Mouse (Mus musculus) hindbrain, embryonic 16.5 days (tissue): ENCODE data around the gene Ddx24. TPM values are rescaled to one million over a fixed set of nuclear protein-coding genes. Genes with fewer than 3 reads are reported as not detected.

ENCODE experiments used
- ATAC-seq: fragments of 200-750 bp; cut with Nextera tagmentation; 2 replicates; pipeline ENCODE4 v1.8.0; 2017; ENCODE audit warnings: moderate TSS enrichment, moderate library complexity
- H3K27ac ChIP-seq: fragments of 300-500 bp; sonication (generic); 2 replicates; pipeline ENCODE4 v1.5.1; 2014; ENCODE audit warnings: low read depth, mild to moderate bottlenecking, control low read depth, low read length, moderate library complexity
- H3K27me3 ChIP-seq: fragments of 300-500 bp; sonication (generic); replicated peaks from 2 replicates; pipeline ENCODE4 v1.6.1; 2014; ENCODE audit warnings: low read length; ENCODE audit not compliant: control insufficient read depth, insufficient read depth
- H3K36me3 ChIP-seq: fragments of 300-500 bp; sonication (generic); 2 replicates; pipeline ENCODE4 v1.6.1; 2014; ENCODE audit warnings: mild to moderate bottlenecking, low read length, moderate library complexity, mixed read lengths; ENCODE audit not compliant: control insufficient read depth, insufficient read depth
- H3K4me1 ChIP-seq: fragments of 300-500 bp; sonication (generic); 2 replicates; pipeline ENCODE4 v1.6.1; 2014; ENCODE audit warnings: low read depth, low read length; ENCODE audit not compliant: control insufficient read depth, insufficient read depth
- H3K4me2 ChIP-seq: fragments of 300-500 bp; sonication (generic); 2 replicates; pipeline ENCODE4 v1.6.1; 2014; ENCODE audit warnings: mild to moderate bottlenecking, low read length, control low read depth, moderate library complexity
- H3K4me3 ChIP-seq: fragments of 300-500 bp; sonication (generic); 2 replicates; pipeline ENCODE4 v1.5.1; 2014; ENCODE audit warnings: mild to moderate bottlenecking, low read length, control low read depth, moderate library complexity
- H3K9ac ChIP-seq: fragments of 300-500 bp; sonication (generic); 2 replicates; pipeline ENCODE4 v1.6.1; 2014; ENCODE audit warnings: low read depth, mild to moderate bottlenecking, control low read depth, low read length, moderate library complexity
- H3K9me3 ChIP-seq: fragments of 300-500 bp; sonication (generic); 2 replicates; pipeline ENCODE4 v1.6.1; 2014; ENCODE audit warnings: mild to moderate bottlenecking, low read length, moderate library complexity; ENCODE audit not compliant: control insufficient read depth
- WGBS: fragments of 180-500 bp; shearing (Covaris S2); extraction: QIAGEN DNeasy Blood & Tissue Kit; methylation state at CpG from one replicate; pipeline ENCODE4 v1.1.7; 2014; 5-methylcytosine and 5-hydroxymethylcytosine counted together
- polyA plus RNA-seq: library from polyadenylated mRNA; unstranded; fragments of >200 nt; fragmentation: Nextera tagmentation; extraction: Ambion mirVana; gene quantifications from 2 replicates; pipeline ENCODE4 v1.2.1, GENCODE M21; 2015

The Ddx24 gene
- polyA plus RNA-seq, 1 experiment from 2014 or later, result 159 TPM

GRCm38 (mm10) chr12:103434861-103435260 lies 9.2 kb upstream of the Ddx24 start:
- Histone ChIP-seq H3K27ac (no peak overlapping the region), H3K27me3 (no peaks in the 10 kb centered on the region), H3K4me3 (no peak overlapping the region), H3K9me3 (no peaks in the 10 kb centered on the region), H3K9ac (no peak overlapping the region), H3K4me1 (no peaks in the 10 kb centered on the region), H3K4me2 (no peak overlapping the region), H3K36me3 (no peaks in the 10 kb centered on the region)
- ATAC-seq, result no peak

GRCm38 (mm10) chr12:103433986-103434731 lies 8.5 kb upstream of the Ddx24 start, which contains the start of gene Ifi27:
Ifi27 (plus strand) TSS chr12:103434211.
- H3K4me3 ChIP-seq, result no peak within 1 kb of the TSS
- WGBS, result 73% methylated on average over 8 of the region's 8 CpGs

GRCm38 (mm10) chr12:103433430-103433829 lies 7.8 kb upstream of the Ddx24 start:
- 88% methylated on average over 2 of the region's 2 CpGs for WGBS
- H3K4me3 ChIP-seq, result no peak overlapping the region
- no peak overlapping the region for H3K9ac ChIP-seq
- H3K9me3 ChIP-seq, result no peaks in the 10 kb centered on the region
- H3K27ac ChIP-seq, result no peak overlapping the region
- no peaks in the 10 kb centered on the region for H3K27me3 ChIP-seq
- no peak for ATAC-seq
- no peak overlapping the region for H3K4me2 ChIP-seq
- no peaks in the 10 kb centered on the region for H3K36me3 ChIP-seq
- H3K4me1 ChIP-seq, result no peaks in the 10 kb centered on the region

More at GRCm38 (mm10) chr12:103433986-103434731, 8.5 kb upstream of the Ddx24 start, which contains the start of gene Ifi27:
- Histone ChIP-seq H3K4me1 (no peaks in the 10 kb centered on the region), H3K36me3 (no peaks in the 10 kb centered on the region), H3K27me3 (no peaks in the 10 kb centered on the region), H3K9ac (no peak within 1 kb of the TSS), H3K27ac (no peak within 1 kb of the TSS), H3K9me3 (no peaks in the 10 kb centered on the region), H3K4me2 (0 out of 2 replicates have a peak within 1 kb of the TSS, but pooled peaks have one; percentile 17)
- no peak for ATAC-seq

- Histone ChIP-seq H3K27ac (no peak overlapping the region), H3K4me3 (no peak overlapping the region), H3K4me2 (no peak overlapping the region), H3K9ac (no peak overlapping the region), H3K4me1 (peaks cover 27% of the 10 kb centered on the region), H3K9me3 (peaks cover 2% of the 10 kb centered on the region; the same call in 1 of the 2 replicates), H3K27me3 (no peaks in the 10 kb centered on the region), H3K36me3 (peaks cover 9% of the 10 kb centered on the region)
- ATAC-seq, result no peak
- WGBS, result 95% methylated on average over 7 of the region's 7 CpGs
Measured at GRCm38 (mm10) chr12:103426710-103427109, 1.1 kb upstream of the Ddx24 start.

- Histone ChIP-seq H3K4me1 (peaks cover 38% of the 10 kb centered on the region), H3K4me3 (peak overlapping the region; percentile 84), H3K27me3 (no peaks in the 10 kb centered on the region), H3K9me3 (peaks cover 2% of the 10 kb centered on the region; the same call in 1 of the 2 replicates), H3K4me2 (peak overlapping the region; percentile 71), H3K9ac (peak overlapping the region; percentile 91), H3K36me3 (peaks cover 9% of the 10 kb centered on the region), H3K27ac (peak overlapping the region; percentile 73)
- ATAC-seq, result no peak
- 9% methylated on average over 33 of the region's 33 CpGs for WGBS
Measured at GRCm38 (mm10) chr12:103425016-103425728, 458 bp downstream of the Ddx24 start.

- no peak overlapping the region for H3K9ac ChIP-seq
Measured at GRCm38 (mm10) chr12:103408144-103408543, 17.5 kb downstream of the Ddx24 start.

GRCm38 (mm10) chr12:103407720-103408119 lies 17.9 kb downstream of the Ddx24 start, which contains the start of gene 9330161L09Rik:
9330161L09Rik (minus strand) TSS chr12:103407820.
- Histone ChIP-seq H3K9me3 (no peaks in the 10 kb centered on the region), H3K36me3 (peaks cover 66% of the 10 kb centered on the region), H3K4me1 (no peaks in the 10 kb centered on the region), H3K27me3 (no peaks in the 10 kb centered on the region), H3K4me3 (no peak within 1 kb of the TSS), H3K9ac (no peak within 1 kb of the TSS), H3K27ac (no peak within 1 kb of the TSS), H3K4me2 (no peak within 1 kb of the TSS)
- 96% methylated on average over 4 of the region's 4 CpGs for WGBS
- ATAC-seq, result no peak

More at GRCm38 (mm10) chr12:103408144-103408543, 17.5 kb downstream of the Ddx24 start:
- no peak for ATAC-seq
- H3K27me3 ChIP-seq, result no peaks in the 10 kb centered on the region
- WGBS, result 93% methylated on average over 10 of the region's 10 CpGs
- no peak overlapping the region for H3K4me3 ChIP-seq
- no peak overlapping the region for H3K4me2 ChIP-seq
- H3K27ac ChIP-seq, result no peak overlapping the region
- no peaks in the 10 kb centered on the region for H3K4me1 ChIP-seq
- H3K9me3 ChIP-seq, result no peaks in the 10 kb centered on the region
- peaks cover 62% of the 10 kb centered on the region for H3K36me3 ChIP-seq

GRCm38 (mm10) chr12:103404131-103404530 lies 21.5 kb downstream of the Ddx24 start:
- WGBS, result 87% methylated on average over 18 of the region's 18 CpGs
- H3K27ac ChIP-seq, result no peak overlapping the region
- H3K4me3 ChIP-seq, result no peak overlapping the region
- no peak overlapping the region for H3K4me2 ChIP-seq
- no peaks in the 10 kb centered on the region for H3K27me3 ChIP-seq
- ATAC-seq, result no peak
- H3K9me3 ChIP-seq, result no peaks in the 10 kb centered on the region
- H3K9ac ChIP-seq, result no peak overlapping the region
- H3K4me1 ChIP-seq, result no peaks in the 10 kb centered on the region
- peaks cover 46% of the 10 kb centered on the region for H3K36me3 ChIP-seq

GRCm38 (mm10) chr12:103396751-103397150 lies 28.9 kb downstream of the Ddx24 start:
- Histone ChIP-seq H3K9ac (no peak overlapping the region), H3K36me3 (peaks cover 5% of the 10 kb centered on the region; the same call in 1 of the 2 replicates), H3K4me2 (no peak overlapping the region), H3K9me3 (no peaks in the 10 kb centered on the region), H3K27ac (no peak overlapping the region), H3K27me3 (no peaks in the 10 kb centered on the region), H3K4me1 (no peaks in the 10 kb centered on the region), H3K4me3 (no peak overlapping the region)
- no peak for ATAC-seq
- 88% methylated on average over 7 of the region's 7 CpGs for WGBS
